ENCODE assay signal across 34 mouse cellular contexts in genomic region chr6:87059754-87060153, GRCm38 (mm10). TPM values are rescaled to one million over a fixed set of nuclear protein-coding genes. Genes with fewer than 3 reads are reported as not detected.
A peak's percentile ranks its signal among the peaks of the same experiment; 100 is the strongest.
DNase-seq lines count a peak whose midpoint lies in the region; ATAC-seq and TF ChIP-seq lines count a peak whose summit lies in the region.
"Had no signal": no experiment of that assay in that cellular context is flagged by ENCODE, and none has a peak within 500 bp of the region (broad histone marks: within the 10 kb centered on the region; RNA-seq: fewer than 3 reads in every experiment).

No protein-coding gene starts in this region.

- H3K4me3 ChIP-seq in forebrain, postnatal 0 days (ENCODE audit: low read depth, low read length) = no peak overlapping the region
- no peak overlapping the region for H3K4me3 ChIP-seq in forebrain, embryonic 10.5 days
- H3K4me3 ChIP-seq in kidney, postnatal 0 days (replicated peaks; ENCODE audit: low read depth, low read length) = no peak overlapping the region
- H3K4me3 ChIP-seq in kidney, embryonic 15.5 days (replicated peaks) = no peak overlapping the region
- H3K4me3 ChIP-seq in lung, embryonic 14.5 days (ENCODE audit: low read depth, low read length) = no peak overlapping the region
- H3K4me3 ChIP-seq: embryonic facial prominence, embryonic 10.5 days; embryonic facial prominence, embryonic 15.5 days; forebrain, embryonic 13.5 days; heart, embryonic 10.5 days; heart, embryonic 15.5 days; liver, embryonic 15.5 days; midbrain, embryonic 10.5 days; myocyte; neural tube, embryonic 12.5 days had no signal

- H3K27me3 ChIP-seq in forebrain, postnatal 0 days (ENCODE audit: insufficient read depth, low read length) = no peaks in the 10 kb centered on the region
- H3K27me3 ChIP-seq in forebrain, embryonic 10.5 days (ENCODE audit: poor library complexity, severe bottlenecking) = no peaks in the 10 kb centered on the region
- no peaks in the 10 kb centered on the region for H3K27me3 ChIP-seq in kidney, postnatal 0 days (ENCODE audit: insufficient read depth, low read length)
- no peaks in the 10 kb centered on the region for H3K27me3 ChIP-seq in kidney, embryonic 15.5 days
- H3K27me3 ChIP-seq in lung, embryonic 14.5 days (ENCODE audit: insufficient read depth, low read length) = no peaks in the 10 kb centered on the region
- H3K27me3 ChIP-seq in Patski = no peaks in the 10 kb centered on the region
- H3K27me3 ChIP-seq: embryonic facial prominence, embryonic 15.5 days; forebrain, embryonic 13.5 days; heart, embryonic 15.5 days; liver, embryonic 15.5 days; neural tube, embryonic 12.5 days had no signal

- in situ Hi-C loops in Patski (cut with MboI; ENCODE audit: low pct_unique_long_range_greater_than_20kb) = no loop called here

- no peaks in the 10 kb centered on the region for H3K9me3 ChIP-seq in forebrain, postnatal 0 days (ENCODE audit: low read length)
- H3K9me3 ChIP-seq in forebrain, embryonic 10.5 days = no peaks in the 10 kb centered on the region
- H3K9me3 ChIP-seq in kidney, postnatal 0 days (replicated peaks; ENCODE audit: low read length) = no peaks in the 10 kb centered on the region
- no peaks in the 10 kb centered on the region for H3K9me3 ChIP-seq in kidney, embryonic 15.5 days (replicated peaks)
- H3K9me3 ChIP-seq in lung, embryonic 14.5 days (ENCODE audit: low read depth, low read length) = no peaks in the 10 kb centered on the region
- H3K9me3 ChIP-seq: embryonic facial prominence, embryonic 10.5 days; embryonic facial prominence, embryonic 15.5 days; forebrain, embryonic 13.5 days; heart, embryonic 10.5 days; heart, embryonic 15.5 days; liver, embryonic 15.5 days; midbrain, embryonic 10.5 days; neural tube, embryonic 12.5 days had no signal

- CTCF ChIA-PET in Patski (lab: Charles Lee) = no interaction called here

- POLR2A ChIA-PET in Patski (lab: Charles Lee) = no interaction called here

- H3K4me2 ChIP-seq in forebrain, postnatal 0 days (ENCODE audit: low read depth) = no peak overlapping the region
- H3K4me2 ChIP-seq in kidney, postnatal 0 days (ENCODE audit: low read length) = no peak overlapping the region
- H3K4me2 ChIP-seq in kidney, embryonic 15.5 days = no peak overlapping the region
- no peak overlapping the region for H3K4me2 ChIP-seq in lung, embryonic 14.5 days
- H3K4me2 ChIP-seq: embryonic facial prominence, embryonic 15.5 days; forebrain, embryonic 13.5 days; heart, embryonic 15.5 days; liver, embryonic 15.5 days; neural tube, embryonic 12.5 days had no signal

- no peak for DNase-seq in forebrain, postnatal 0 days
- DNase-seq in forebrain, embryonic 10.5 days (ENCODE audit: extremely low spot score, low spot score) = no peak
- DNase-seq in kidney, postnatal 0 days (ENCODE audit: low spot score) = no peak
- DNase-seq in lung, embryonic 14.5 days = no peak
- DNase-seq in lung, adult 18-20 months = no peak
- no peak for DNase-seq in Patski (ENCODE audit: low read depth, low spot score)
- DNase-seq in yolk sac, embryonic 10.5 days (ENCODE audit: low spot score) = no peak
- DNase-seq: adrenal gland, adult 2 months; adrenal gland, postnatal 36 days; cerebellum, adult 2 months; cerebellum, postnatal 25 days; gastrocnemius, postnatal 36 days; kidney, adult 8-10 months; kidney, postnatal 14 days; left cerebral cortex, postnatal 4 days; lung, postnatal 10 days; right cerebral cortex, postnatal 14 days; thymus, postnatal 14 days had no signal

- no peak overlapping the region for H3K27ac ChIP-seq in forebrain, postnatal 0 days (ENCODE audit: low read depth, low read length)
- no peak overlapping the region for H3K27ac ChIP-seq in forebrain, embryonic 10.5 days
- no peak overlapping the region for H3K27ac ChIP-seq in kidney, postnatal 0 days
- H3K27ac ChIP-seq in kidney, embryonic 15.5 days = no peak overlapping the region
- no peak overlapping the region for H3K27ac ChIP-seq in lung, embryonic 14.5 days (ENCODE audit: low read depth)
- H3K27ac ChIP-seq: embryonic facial prominence, embryonic 10.5 days; embryonic facial prominence, embryonic 15.5 days; forebrain, embryonic 13.5 days; heart, embryonic 10.5 days; heart, embryonic 15.5 days; liver, embryonic 15.5 days; midbrain, embryonic 10.5 days; neural tube, embryonic 12.5 days had no signal

- no peak for ATAC-seq in forebrain, postnatal 0 days
- ATAC-seq in kidney, postnatal 0 days (replicated peaks; ENCODE audit: low FRiP score, low read depth) = no peak
- ATAC-seq in kidney, embryonic 15.5 days (replicated peaks; ENCODE audit: low FRiP score) = no peak
- ATAC-seq in lung, embryonic 14.5 days (ENCODE audit: insufficient read depth) = no peak
- no peak for ATAC-seq in Patski
- ATAC-seq: activated CD4-positive, CD25-positive, alpha-beta regulatory T cell, adult 4 months; forebrain, embryonic 13.5 days; hindbrain, embryonic 16.5 days; midbrain, embryonic 16.5 days had no signal

- TF ChIP-seq CTCF in forebrain, postnatal 0 days (IDR thresholded peaks at IDR 0.05; ENCODE audit: low read depth) = peak; percentile 29; the same call in 1 of the 2 replicates
- TF ChIP-seq CTCF in kidney, postnatal 0 days (IDR thresholded peaks at IDR 0.05; ENCODE audit: low read depth) = peak; percentile 46
- TF ChIP-seq CTCF in lung, embryonic 14.5 days (IDR thresholded peaks at IDR 0.05; ENCODE audit: low read depth) = peak; percentile 36; the same call in 1 of the 2 replicates
- peak; percentile 54 for TF ChIP-seq CTCF in Patski (IDR thresholded peaks at IDR 0.05)

- H3K4me1 ChIP-seq in forebrain, postnatal 0 days (ENCODE audit: insufficient read depth) = no peaks in the 10 kb centered on the region
- H3K4me1 ChIP-seq in forebrain, embryonic 10.5 days = no peaks in the 10 kb centered on the region
- H3K4me1 ChIP-seq in kidney, postnatal 0 days (replicated peaks; ENCODE audit: insufficient read depth, low read length) = no peaks in the 10 kb centered on the region
- no peaks in the 10 kb centered on the region for H3K4me1 ChIP-seq in kidney, embryonic 15.5 days
- H3K4me1 ChIP-seq in lung, embryonic 14.5 days (ENCODE audit: insufficient read depth) = no peaks in the 10 kb centered on the region
- H3K4me1 ChIP-seq: embryonic facial prominence, embryonic 10.5 days; embryonic facial prominence, embryonic 15.5 days; forebrain, embryonic 13.5 days; heart, embryonic 10.5 days; heart, embryonic 15.5 days; liver, embryonic 15.5 days; midbrain, embryonic 10.5 days; neural tube, embryonic 12.5 days had no signal

- WGBS in forebrain, postnatal 0 days = 94% methylated on average over 1 of the region's 1 CpGs
- WGBS in forebrain, embryonic 10.5 days = 95% methylated on average over 1 of the region's 1 CpGs
- WGBS in kidney, postnatal 0 days = 93% methylated on average over 1 of the region's 1 CpGs
- 94% methylated on average over 1 of the region's 1 CpGs for WGBS in kidney, embryonic 15.5 days
- 91% methylated on average over 1 of the region's 1 CpGs for WGBS in lung, embryonic 14.5 days

- H3K36me3 ChIP-seq in forebrain, postnatal 0 days (ENCODE audit: insufficient read depth) = peaks cover 78% of the 10 kb centered on the region
- H3K36me3 ChIP-seq in forebrain, embryonic 10.5 days (replicated peaks) = peaks cover 82% of the 10 kb centered on the region
- H3K36me3 ChIP-seq in kidney, postnatal 0 days (ENCODE audit: insufficient read depth, low read length) = peaks cover 68% of the 10 kb centered on the region
- peaks cover 94% of the 10 kb centered on the region for H3K36me3 ChIP-seq in kidney, embryonic 15.5 days
- peaks cover 91% of the 10 kb centered on the region for H3K36me3 ChIP-seq in lung, embryonic 14.5 days (ENCODE audit: insufficient read depth)

- H3K9ac ChIP-seq in forebrain, postnatal 0 days = no peak overlapping the region
- H3K9ac ChIP-seq in kidney, postnatal 0 days (ENCODE audit: low read depth, low read length) = no peak overlapping the region
- no peak overlapping the region for H3K9ac ChIP-seq in kidney, embryonic 15.5 days
- H3K9ac ChIP-seq in lung, embryonic 14.5 days = no peak overlapping the region
- H3K9ac ChIP-seq: embryonic facial prominence, embryonic 15.5 days; forebrain, embryonic 13.5 days; heart, embryonic 15.5 days; liver, embryonic 15.5 days; neural tube, embryonic 12.5 days had no signal

RNA-seq across cellular contexts. Expression of gene Gfpt1, which starts 17.1 kb away (rescaled TPM):
- 34.0 and 43.0 TPM in 2 replicates for total RNA-seq in forebrain, postnatal 0 days (2014; rRNA removed)
- 12.5 and 16.5 TPM in 2 replicates for polyA plus RNA-seq in forebrain, postnatal 0 days (2015; fragmentation: Nextera tagmentation; extraction: Ambion mirVana)
- polyA plus RNA-seq in forebrain, embryonic 10.5 days (2016; fragmentation: Nextera tagmentation; extraction: Ambion mirVana) = 13.1 and 13.5 TPM in 2 replicates
- 13.1 and 13.3 TPM in 2 replicates for polyA plus RNA-seq in kidney, postnatal 0 days (2015; fragmentation: Nextera tagmentation; extraction: Ambion mirVana)
- polyA plus RNA-seq in kidney, embryonic 15.5 days (2015; fragmentation: Nextera tagmentation; extraction: Ambion mirVana) = 19.8 and 22.0 TPM in 2 replicates
- 22.1 and 25.7 TPM in 2 replicates for polyA plus RNA-seq in lung, embryonic 14.5 days (2014; fragmentation: Nextera tagmentation; extraction: Ambion mirVana)
- 46.1 TPM for polyA plus RNA-seq in Patski (2021)

RNA-seq across cellular contexts. Expression of gene D6Ertd527e, which starts 44.8 kb away (rescaled TPM):
- not detected in 2 replicates for total RNA-seq in forebrain, postnatal 0 days (2014; rRNA removed)
- 0.07 and 0.10 TPM in 2 replicates for polyA plus RNA-seq in forebrain, postnatal 0 days (2015; fragmentation: Nextera tagmentation; extraction: Ambion mirVana)
- 0.09 and 0.19 TPM in 2 replicates for polyA plus RNA-seq in forebrain, embryonic 10.5 days (2016; fragmentation: Nextera tagmentation; extraction: Ambion mirVana)
- 0.17 and 0.19 TPM in 2 replicates for polyA plus RNA-seq in kidney, postnatal 0 days (2015; fragmentation: Nextera tagmentation; extraction: Ambion mirVana)
- polyA plus RNA-seq in kidney, embryonic 15.5 days (2015; fragmentation: Nextera tagmentation; extraction: Ambion mirVana) = 0.14 and 0.38 TPM in 2 replicates
- 0.53 and 0.69 TPM in 2 replicates for polyA plus RNA-seq in lung, embryonic 14.5 days (2014; fragmentation: Nextera tagmentation; extraction: Ambion mirVana)
- not detected for polyA plus RNA-seq in Patski (2021)
- total RNA-seq: adrenal gland, adult 2 months; adrenal gland, postnatal 36 days; gastrocnemius, postnatal 36 days; heart, postnatal 25 days; layer of hippocampus, postnatal 14 days had no signal
- polyA plus RNA-seq: heart, embryonic 10.5 days; hindbrain, embryonic 11.5 days; liver, embryonic 15.5 days had no signal

RNA-seq across cellular contexts. Expression of gene Nfu1, which starts 50.7 kb away (rescaled TPM):
- total RNA-seq in forebrain, postnatal 0 days (2014; rRNA removed) = 167 and 362 TPM in 2 replicates
- polyA plus RNA-seq in forebrain, postnatal 0 days (2015; fragmentation: Nextera tagmentation; extraction: Ambion mirVana) = 146 and 152 TPM in 2 replicates
- polyA plus RNA-seq in forebrain, embryonic 10.5 days (2016; fragmentation: Nextera tagmentation; extraction: Ambion mirVana) = 88.2 and 94.4 TPM in 2 replicates
- 115 and 119 TPM in 2 replicates for polyA plus RNA-seq in kidney, postnatal 0 days (2015; fragmentation: Nextera tagmentation; extraction: Ambion mirVana)
- 104 and 106 TPM in 2 replicates for polyA plus RNA-seq in kidney, embryonic 15.5 days (2015; fragmentation: Nextera tagmentation; extraction: Ambion mirVana)
- polyA plus RNA-seq in lung, embryonic 14.5 days (2014; fragmentation: Nextera tagmentation; extraction: Ambion mirVana) = 88.4 and 90.5 TPM in 2 replicates
- polyA plus RNA-seq in Patski (2021) = 105 TPM
